Mouse (Mus musculus): ENCODE data around the gene Bpifc.

Bpifc gene

GRCm38 (mm10) chr10:85951765-85952443 is 59.8 kb downstream of the Bpifc start:
- DNase-seq (ENCODE audit: low spot score in 2 of 2): no peak

GRCm38 (mm10) chr10:85948483-85949196 is 63.1 kb downstream of the Bpifc start:
- DNase-seq (ENCODE audit: low spot score in 2 of 2): no peak

GRCm38 (mm10) chr10:85936280-85936965 is 75.3 kb downstream of the Bpifc start:
- no peak for DNase-seq (ENCODE audit: low spot score in 2 of 2)

- DNase-seq (ENCODE audit: low spot score in 2 of 2): no peak
Measured at GRCm38 (mm10) chr10:85929962-85930361, 81.7 kb downstream of the Bpifc start.

GRCm38 (mm10) chr10:85929208-85929591 is 82.5 kb downstream of the Bpifc start:
- no peak for DNase-seq (ENCODE audit: low spot score in 2 of 2)

- DNase-seq (ENCODE audit: low spot score in 2 of 2): no peak
Measured at GRCm38 (mm10) chr10:85928499-85929207, 83.0 kb downstream of the Bpifc start.

GRCm38 (mm10) chr10:85927676-85928445 is 83.8 kb downstream of the Bpifc start, which contains the start of gene Ascl4:
Ascl4 (plus strand) TSS chr10:85927681.
- no peak for DNase-seq (ENCODE audit: low spot score in 2 of 2)

GRCm38 (mm10) chr10:85916498-85917309 is 95.0 kb downstream of the Bpifc start, which contains the start of gene Prdm4:
Prdm4 (minus strand) TSS chr10:85917142.
- peak; percentile 97 to 98 for DNase-seq (ENCODE audit: low spot score in 2 of 2)
